Mouse (Mus musculus) hindbrain, embryonic 15.5 days (tissue): ENCODE data around the gene Brip1. TPM values are rescaled to one million over a fixed set of nuclear protein-coding genes. Genes with fewer than 3 reads are reported as not detected.

ENCODE experiments used
- ATAC-seq: fragments of 200-750 bp; cut with Nextera tagmentation; 2 replicates; pipeline ENCODE4 v1.8.0; 2017; ENCODE audit warnings: low read depth, moderate number of reproducible peaks, moderate TSS enrichment; ENCODE audit not compliant: low FRiP score
- H3K27ac ChIP-seq: fragments of 300-500 bp; sonication (generic); replicated peaks from 2 replicates; pipeline ENCODE4 v1.5.1; 2015; ENCODE audit warnings: mild to moderate bottlenecking, inconsistent platforms
- H3K27me3 ChIP-seq: fragments of 300-500 bp; sonication (generic); 2 replicates; pipeline ENCODE4 v1.6.1; 2015; ENCODE audit warnings: control low read depth, inconsistent platforms
- H3K36me3 ChIP-seq: fragments of 300-500 bp; sonication (generic); 2 replicates; pipeline ENCODE4 v1.6.1; 2015; ENCODE audit warnings: control low read depth, inconsistent platforms
- H3K4me1 ChIP-seq: fragments of 300-500 bp; sonication (generic); replicated peaks from 2 replicates; pipeline ENCODE4 v1.6.1; 2015; ENCODE audit warnings: control low read depth, inconsistent platforms
- H3K4me2 ChIP-seq: fragments of 300-500 bp; sonication (generic); 2 replicates; pipeline ENCODE4 v1.6.1; 2015; ENCODE audit warnings: moderate library complexity, mild to moderate bottlenecking, inconsistent platforms
- H3K4me3 ChIP-seq: fragments of 300-500 bp; sonication (generic); 2 replicates; pipeline ENCODE4 v1.5.1; 2015; ENCODE audit warnings: mild to moderate bottlenecking, inconsistent platforms
- H3K9ac ChIP-seq: fragments of 300-500 bp; sonication (generic); 2 replicates; pipeline ENCODE4 v1.6.1; 2015; ENCODE audit warnings: inconsistent platforms
- H3K9me3 ChIP-seq: fragments of 300-500 bp; sonication (generic); 2 replicates; pipeline ENCODE4 v1.6.1; 2016; ENCODE audit warnings: control low read depth, inconsistent platforms
- WGBS: fragments of 180-500 bp; shearing (Covaris S2); methylation state at CpG from one replicate; pipeline ENCODE4 v1.1.7; 2015; 5-methylcytosine and 5-hydroxymethylcytosine counted together
- polyA plus RNA-seq: library from polyadenylated mRNA; unstranded; fragments of >200 nt; fragmentation: Nextera tagmentation; extraction: Ambion mirVana; gene quantifications from 2 replicates; pipeline ENCODE4 v1.2.1, GENCODE M21; 2015

Gene Brip1
- polyA plus RNA-seq, 1 experiment from 2014 or later: 2.6 TPM

GRCm38 (mm10) chr11:86055806-86056205, 145.2 kb downstream of the Brip1 start:
- no peak for ATAC-seq
- no peak overlapping the region for H3K4me2 ChIP-seq
- no peak overlapping the region for H3K27ac ChIP-seq
- H3K4me3 ChIP-seq: no peak overlapping the region
- no peaks in the 10 kb centered on the region for H3K4me1 ChIP-seq
- WGBS: 74% methylated on average over 7 of the region's 7 CpGs
- no peaks in the 10 kb centered on the region for H3K36me3 ChIP-seq
- no peaks in the 10 kb centered on the region for H3K9me3 ChIP-seq
- no peaks in the 10 kb centered on the region for H3K27me3 ChIP-seq
- no peak overlapping the region for H3K9ac ChIP-seq

GRCm38 (mm10) chr11:86051383-86051782, 149.6 kb downstream of the Brip1 start:
- 13% methylated on average over 6 of the region's 6 CpGs for WGBS
- ATAC-seq: no peak
- H3K4me1 ChIP-seq: 0 out of 2 replicates have a peak, but pooled peaks cover 4% of the 10 kb centered on the region
- H3K27me3 ChIP-seq: no peaks in the 10 kb centered on the region
- H3K36me3 ChIP-seq: no peaks in the 10 kb centered on the region
- H3K4me2 ChIP-seq: no peak overlapping the region
- no peak overlapping the region for H3K9ac ChIP-seq
- no peak overlapping the region for H3K4me3 ChIP-seq
- no peaks in the 10 kb centered on the region for H3K9me3 ChIP-seq
- H3K27ac ChIP-seq: no peak overlapping the region

- 84% methylated on average over 8 of the region's 8 CpGs for WGBS
Measured at GRCm38 (mm10) chr11:86050430-86051280, 150.3 kb downstream of the Brip1 start.

GRCm38 (mm10) chr11:86039994-86040393, 161.0 kb downstream of the Brip1 start:
- Histone ChIP-seq H3K9ac (no peak overlapping the region), H3K4me3 (no peak overlapping the region), H3K27ac (no peak overlapping the region; the same call in 1 of the 2 replicates), H3K4me1 (peaks cover 4% of the 10 kb centered on the region; the same call in 1 of the 2 replicates), H3K9me3 (no peaks in the 10 kb centered on the region), H3K27me3 (no peaks in the 10 kb centered on the region), H3K36me3 (no peaks in the 10 kb centered on the region), H3K4me2 (no peak overlapping the region)
- whole genome bisulfite sequencing: 75% methylated on average over 5 of the region's 5 CpGs
- no peak for ATAC-seq

More at GRCm38 (mm10) chr11:86050430-86051280, 150.3 kb downstream of the Brip1 start:
- Histone ChIP-seq H3K27me3 (no peaks in the 10 kb centered on the region), H3K4me1 (0 out of 2 replicates have a peak, but pooled peaks cover 4% of the 10 kb centered on the region), H3K4me3 (no peak overlapping the region), H3K4me2 (no peak overlapping the region), H3K36me3 (no peaks in the 10 kb centered on the region), H3K9me3 (no peaks in the 10 kb centered on the region), H3K9ac (no peak overlapping the region), H3K27ac (no peak overlapping the region)
- no peak for ATAC-seq

GRCm38 (mm10) chr11:86039355-86039754, 161.6 kb downstream of the Brip1 start:
- ATAC-seq: no peak
- no peaks in the 10 kb centered on the region for H3K36me3 ChIP-seq
- peak overlapping the region; percentile 11 for H3K4me2 ChIP-seq
- no peaks in the 10 kb centered on the region for H3K27me3 ChIP-seq
- peaks cover 4% of the 10 kb centered on the region; the same call in 1 of the 2 replicates for H3K4me1 ChIP-seq
- H3K9me3 ChIP-seq: no peaks in the 10 kb centered on the region
- H3K9ac ChIP-seq: no peak overlapping the region
- WGBS: 26% methylated on average over 8 of the region's 8 CpGs
- H3K4me3 ChIP-seq: no peak overlapping the region
- H3K27ac ChIP-seq: peak overlapping the region; percentile 10; the same call in 1 of the 2 replicates

GRCm38 (mm10) chr11:86038701-86039100, 162.3 kb downstream of the Brip1 start:
- no peak overlapping the region for H3K4me3 ChIP-seq
- WGBS: 60% methylated on average over 13 of the region's 13 CpGs
- H3K9me3 ChIP-seq: no peaks in the 10 kb centered on the region
- H3K27ac ChIP-seq: no peak overlapping the region
- no peak overlapping the region for H3K4me2 ChIP-seq
- peaks cover 4% of the 10 kb centered on the region; the same call in 1 of the 2 replicates for H3K4me1 ChIP-seq
- ATAC-seq: no peak
- no peaks in the 10 kb centered on the region for H3K36me3 ChIP-seq
- no peaks in the 10 kb centered on the region for H3K27me3 ChIP-seq
- no peak overlapping the region for H3K9ac ChIP-seq

- no peaks in the 10 kb centered on the region for H3K36me3 ChIP-seq
- H3K4me1 ChIP-seq: no peaks in the 10 kb centered on the region
- no peak overlapping the region for H3K4me3 ChIP-seq
- H3K27me3 ChIP-seq: no peaks in the 10 kb centered on the region
- ATAC-seq: no peak
- H3K9me3 ChIP-seq: no peaks in the 10 kb centered on the region
- H3K27ac ChIP-seq: no peak overlapping the region
- 73% methylated on average over 4 of the region's 4 CpGs for WGBS
- H3K9ac ChIP-seq: no peak overlapping the region
- no peak overlapping the region for H3K4me2 ChIP-seq
Measured at GRCm38 (mm10) chr11:86032910-86033309, 168.1 kb downstream of the Brip1 start.

- 51% methylated on average over 5 of the region's 5 CpGs for WGBS
- no peak overlapping the region for H3K4me3 ChIP-seq
- no peaks in the 10 kb centered on the region for H3K27me3 ChIP-seq
- no peaks in the 10 kb centered on the region for H3K36me3 ChIP-seq
- no peaks in the 10 kb centered on the region for H3K4me1 ChIP-seq
- no peak for ATAC-seq
- no peak overlapping the region for H3K4me2 ChIP-seq
- no peak overlapping the region for H3K27ac ChIP-seq
- H3K9me3 ChIP-seq: no peaks in the 10 kb centered on the region
- no peak overlapping the region for H3K9ac ChIP-seq
Measured at GRCm38 (mm10) chr11:86028034-86028433, 173.0 kb downstream of the Brip1 start.

- no peak overlapping the region for H3K9ac ChIP-seq
- no peak overlapping the region for H3K27ac ChIP-seq
- H3K9me3 ChIP-seq: no peaks in the 10 kb centered on the region
- WGBS: 14% methylated on average over 7 of the region's 7 CpGs
- H3K4me2 ChIP-seq: no peak overlapping the region
- no peaks in the 10 kb centered on the region for H3K27me3 ChIP-seq
- H3K4me1 ChIP-seq: no peaks in the 10 kb centered on the region
- H3K4me3 ChIP-seq: no peak overlapping the region
- H3K36me3 ChIP-seq: no peaks in the 10 kb centered on the region
- no peak for ATAC-seq
Measured at GRCm38 (mm10) chr11:86026556-86027194, 174.3 kb downstream of the Brip1 start.

GRCm38 (mm10) chr11:86022439-86022838, 178.6 kb downstream of the Brip1 start:
- no peaks in the 10 kb centered on the region for H3K27me3 ChIP-seq
- no peaks in the 10 kb centered on the region for H3K36me3 ChIP-seq
- H3K27ac ChIP-seq: no peak overlapping the region
- no peaks in the 10 kb centered on the region for H3K4me1 ChIP-seq
- no peak overlapping the region for H3K9ac ChIP-seq
- no peak for ATAC-seq
- H3K4me3 ChIP-seq: no peak overlapping the region
- H3K9me3 ChIP-seq: no peaks in the 10 kb centered on the region
- 63% methylated on average over 4 of the region's 4 CpGs for WGBS
- no peak overlapping the region for H3K4me2 ChIP-seq

- no peaks in the 10 kb centered on the region for H3K27me3 ChIP-seq
- H3K4me3 ChIP-seq: no peak overlapping the region
- no peak for ATAC-seq
- no peaks in the 10 kb centered on the region for H3K4me1 ChIP-seq
- no peaks in the 10 kb centered on the region for H3K9me3 ChIP-seq
- no peak overlapping the region for H3K4me2 ChIP-seq
- no peak overlapping the region for H3K27ac ChIP-seq
- H3K36me3 ChIP-seq: no peaks in the 10 kb centered on the region
- H3K9ac ChIP-seq: no peak overlapping the region
- WGBS: 66% methylated on average over 1 of the region's 1 CpGs
Measured at GRCm38 (mm10) chr11:86020033-86020432, 181.0 kb downstream of the Brip1 start.

- no peaks in the 10 kb centered on the region for H3K9me3 ChIP-seq
- no peak for ATAC-seq
- H3K27ac ChIP-seq: no peak overlapping the region
- H3K4me1 ChIP-seq: no peaks in the 10 kb centered on the region
- H3K4me2 ChIP-seq: no peak overlapping the region
- H3K36me3 ChIP-seq: no peaks in the 10 kb centered on the region
- H3K27me3 ChIP-seq: no peaks in the 10 kb centered on the region
- 72% methylated on average over 11 of the region's 11 CpGs for WGBS
- no peak overlapping the region for H3K4me3 ChIP-seq
- no peak overlapping the region for H3K9ac ChIP-seq
Measured at GRCm38 (mm10) chr11:86016242-86016641, 184.8 kb downstream of the Brip1 start.
